Mouse (Mus musculus): ENCODE data around the gene Ifna11. TPM values are rescaled to one million over a fixed set of nuclear protein-coding genes. Genes with fewer than 3 reads are reported as not detected.
"Not testable (repeated sequence)": the region's sequence is repeated elsewhere in the genome, so short reads cannot be mapped to it uniquely, and the experiment has no call there.

The Ifna11 gene
- polyA plus RNA-seq, 1 experiment from 2014 or later: not detected

GRCm38 (mm10) chr4:88791250-88791649 is 28.5 kb upstream of the Ifna11 start, which contains the start of gene Gm13278:
Gm13278 (plus strand) TSS chr4:88791550.
- ATAC-seq (ENCODE audit: low FRiP score, low TSS enrichment); H3K27me3 ChIP-seq (ENCODE audit: control insufficient read depth, insufficient read depth, low read length); H3K27ac ChIP-seq (ENCODE audit: low read depth, low read length); H3K9ac ChIP-seq (ENCODE audit: low read depth, low read length); H3K4me3 ChIP-seq (ENCODE audit: low read length); H3K9me3 ChIP-seq (ENCODE audit: control insufficient read depth, low read length); H3K4me2 ChIP-seq (replicated peaks; ENCODE audit: low read depth, low read length); H3K36me3 ChIP-seq (ENCODE audit: control insufficient read depth, insufficient read depth, low read length); H3K4me1 ChIP-seq (ENCODE audit: control insufficient read depth, insufficient read depth, low read length): not testable (repeated sequence)
- WGBS: no CpG with 5 or more reads among the region's 28 CpGs

- not testable (repeated sequence) for ATAC-seq (ENCODE audit: low FRiP score, low TSS enrichment); H3K4me3 ChIP-seq (ENCODE audit: low read length); H3K27ac ChIP-seq (ENCODE audit: low read depth, low read length); H3K4me1 ChIP-seq (ENCODE audit: control insufficient read depth, insufficient read depth, low read length); H3K4me2 ChIP-seq (replicated peaks; ENCODE audit: low read depth, low read length); H3K27me3 ChIP-seq (ENCODE audit: control insufficient read depth, insufficient read depth, low read length); H3K36me3 ChIP-seq (ENCODE audit: control insufficient read depth, insufficient read depth, low read length); H3K9me3 ChIP-seq (ENCODE audit: control insufficient read depth, low read length); H3K9ac ChIP-seq (ENCODE audit: low read depth, low read length)
- WGBS: 0% methylated on average over 7 of the region's 52 CpGs
Measured at GRCm38 (mm10) chr4:88793936-88794675, 25.7 kb upstream of the Ifna11 start, which contains the start of gene Gm13275. Gm13275 (plus strand) TSS chr4:88794487.

- H3K27ac ChIP-seq (ENCODE audit: low read depth, low read length); H3K9me3 ChIP-seq (ENCODE audit: control insufficient read depth, low read length); H3K9ac ChIP-seq (ENCODE audit: low read depth, low read length); H3K36me3 ChIP-seq (ENCODE audit: control insufficient read depth, insufficient read depth, low read length); H3K27me3 ChIP-seq (ENCODE audit: control insufficient read depth, insufficient read depth, low read length); H3K4me2 ChIP-seq (replicated peaks; ENCODE audit: low read depth, low read length); ATAC-seq (ENCODE audit: low FRiP score, low TSS enrichment); H3K4me1 ChIP-seq (ENCODE audit: control insufficient read depth, insufficient read depth, low read length); H3K4me3 ChIP-seq (ENCODE audit: low read length): not testable (repeated sequence)
- WGBS: no CpG with 5 or more reads among the region's 28 CpGs
Measured at GRCm38 (mm10) chr4:88797097-88797496, 22.7 kb upstream of the Ifna11 start, which contains the start of gene Gm13279. Gm13279 (plus strand) TSS chr4:88797397.

- not testable (repeated sequence) for H3K27me3 ChIP-seq (ENCODE audit: control insufficient read depth, insufficient read depth, low read length); H3K4me1 ChIP-seq (ENCODE audit: control insufficient read depth, insufficient read depth, low read length); H3K36me3 ChIP-seq (ENCODE audit: control insufficient read depth, insufficient read depth, low read length); H3K27ac ChIP-seq (ENCODE audit: low read depth, low read length); H3K4me2 ChIP-seq (replicated peaks; ENCODE audit: low read depth, low read length); ATAC-seq (ENCODE audit: low FRiP score, low TSS enrichment); H3K9ac ChIP-seq (ENCODE audit: low read depth, low read length); H3K9me3 ChIP-seq (ENCODE audit: control insufficient read depth, low read length); H3K4me3 ChIP-seq (ENCODE audit: low read length)
- 3% methylated on average over 3 of the region's 7 CpGs for WGBS
Measured at GRCm38 (mm10) chr4:88799365-88799764, 20.4 kb upstream of the Ifna11 start, which contains the start of gene Gm13285. Gm13285 (plus strand) TSS chr4:88799665.

GRCm38 (mm10) chr4:88802954-88803353 is 16.8 kb upstream of the Ifna11 start, which contains the start of gene Gm13287:
Gm13287 (plus strand) TSS chr4:88803254.
- not testable (repeated sequence) for H3K27me3 ChIP-seq (ENCODE audit: control insufficient read depth, insufficient read depth, low read length); H3K4me3 ChIP-seq (ENCODE audit: low read length); H3K4me1 ChIP-seq (ENCODE audit: control insufficient read depth, insufficient read depth, low read length); H3K9me3 ChIP-seq (ENCODE audit: control insufficient read depth, low read length); H3K9ac ChIP-seq (ENCODE audit: low read depth, low read length); H3K4me2 ChIP-seq (replicated peaks; ENCODE audit: low read depth, low read length); H3K36me3 ChIP-seq (ENCODE audit: control insufficient read depth, insufficient read depth, low read length); ATAC-seq (ENCODE audit: low FRiP score, low TSS enrichment); H3K27ac ChIP-seq (ENCODE audit: low read depth, low read length)
- WGBS: no CpG with 5 or more reads among the region's 29 CpGs

- not testable (repeated sequence) for H3K4me1 ChIP-seq (ENCODE audit: control insufficient read depth, insufficient read depth, low read length); H3K4me3 ChIP-seq (ENCODE audit: low read length); H3K27me3 ChIP-seq (ENCODE audit: control insufficient read depth, insufficient read depth, low read length); H3K27ac ChIP-seq (ENCODE audit: low read depth, low read length); H3K36me3 ChIP-seq (ENCODE audit: control insufficient read depth, insufficient read depth, low read length); H3K9me3 ChIP-seq (ENCODE audit: control insufficient read depth, low read length); ATAC-seq (ENCODE audit: low FRiP score, low TSS enrichment); H3K9ac ChIP-seq (ENCODE audit: low read depth, low read length); H3K4me2 ChIP-seq (replicated peaks; ENCODE audit: low read depth, low read length)
- WGBS: no CpG with 5 or more reads among the region's 8 CpGs
Measured at GRCm38 (mm10) chr4:88805231-88805630, 14.5 kb upstream of the Ifna11 start, which contains the start of gene Gm13288. Gm13288 (plus strand) TSS chr4:88805531.

GRCm38 (mm10) chr4:88805761-88806160 is 14.0 kb upstream of the Ifna11 start:
- not testable (repeated sequence) for H3K4me1 ChIP-seq (ENCODE audit: control insufficient read depth, insufficient read depth, low read length); H3K36me3 ChIP-seq (ENCODE audit: control insufficient read depth, insufficient read depth, low read length); H3K4me3 ChIP-seq (ENCODE audit: low read length); H3K9me3 ChIP-seq (ENCODE audit: control insufficient read depth, low read length); H3K4me2 ChIP-seq (replicated peaks; ENCODE audit: low read depth, low read length); H3K27ac ChIP-seq (ENCODE audit: low read depth, low read length); ATAC-seq (ENCODE audit: low FRiP score, low TSS enrichment); H3K27me3 ChIP-seq (ENCODE audit: control insufficient read depth, insufficient read depth, low read length); H3K9ac ChIP-seq (ENCODE audit: low read depth, low read length)
- 0% methylated on average over 13 of the region's 34 CpGs for whole genome bisulfite sequencing

- no peaks in the 10 kb centered on the region for H3K4me1 ChIP-seq (ENCODE audit: control insufficient read depth, insufficient read depth, low read length)
- 63% methylated on average over 3 of the region's 3 CpGs for WGBS
- ATAC-seq (ENCODE audit: low FRiP score, low TSS enrichment): no peak
Measured at GRCm38 (mm10) chr4:88815928-88816327, 3.8 kb upstream of the Ifna11 start, which contains the start of gene Ifna7. Ifna7 (plus strand) TSS chr4:88816228.

GRCm38 (mm10) chr4:88822995-88823394 is 3.2 kb downstream of the Ifna11 start:
- Histone ChIP-seq H3K4me1 (ENCODE audit: control insufficient read depth, insufficient read depth, low read length) (no peaks in the 10 kb centered on the region), H3K36me3 (ENCODE audit: control insufficient read depth, insufficient read depth, low read length) (no peaks in the 10 kb centered on the region), H3K27ac (ENCODE audit: low read depth, low read length) (no peak overlapping the region), H3K27me3 (ENCODE audit: control insufficient read depth, insufficient read depth, low read length) (no peaks in the 10 kb centered on the region), H3K9ac (ENCODE audit: low read depth, low read length) (no peak overlapping the region), H3K4me2 (replicated peaks; ENCODE audit: low read depth, low read length) (no peak overlapping the region), H3K4me3 (ENCODE audit: low read length) (no peak overlapping the region), H3K9me3 (ENCODE audit: control insufficient read depth, low read length) (no peaks in the 10 kb centered on the region)
- no peak for ATAC-seq (ENCODE audit: low FRiP score, low TSS enrichment)
- 32% methylated on average over 4 of the region's 4 CpGs for WGBS

More at GRCm38 (mm10) chr4:88815928-88816327, 3.8 kb upstream of the Ifna11 start, which contains the start of gene Ifna7:
- Histone ChIP-seq H3K9ac (ENCODE audit: low read depth, low read length) (no peak within 1 kb of the TSS), H3K36me3 (ENCODE audit: control insufficient read depth, insufficient read depth, low read length) (no peaks in the 10 kb centered on the region), H3K4me3 (ENCODE audit: low read length) (no peak within 1 kb of the TSS), H3K4me2 (replicated peaks; ENCODE audit: low read depth, low read length) (no peak within 1 kb of the TSS), H3K27ac (ENCODE audit: low read depth, low read length) (no peak within 1 kb of the TSS), H3K9me3 (ENCODE audit: control insufficient read depth, low read length) (no peaks in the 10 kb centered on the region), H3K27me3 (ENCODE audit: control insufficient read depth, insufficient read depth, low read length) (no peaks in the 10 kb centered on the region)

All from kidney, embryonic 14.5 days (tissue).